Mouse (Mus musculus) limb, embryonic 11.5 days (tissue): ENCODE results near the gene Greb1. TPM values are rescaled to one million over a fixed set of nuclear protein-coding genes. Genes with fewer than 3 reads are reported as not detected.

Source experiments
- ATAC-seq: fragments of 200-750 bp; cut with Nextera tagmentation; 2 replicates; pipeline ENCODE4 v1.8.0; 2017; ENCODE audit warnings: low read depth; ENCODE audit not compliant: insufficient number of reproducible peaks, low FRiP score, low TSS enrichment
- DNase-seq: peaks from one replicate; pipeline ENCODE4 v3.0.0-alpha.2; 2015; ENCODE audit warnings: low spot score
- H3K27ac ChIP-seq: fragments of 300-500 bp; sonication (generic); replicated peaks from 2 replicates; pipeline ENCODE4 v1.5.1; 2014; ENCODE audit warnings: low read depth, mild to moderate bottlenecking, low read length
- H3K27me3 ChIP-seq: fragments of 300-500 bp; sonication (generic); 2 replicates; pipeline ENCODE4 v1.6.1; 2014; ENCODE audit warnings: mild to moderate bottlenecking, low read length, mixed read lengths; ENCODE audit not compliant: control insufficient read depth, insufficient read depth
- H3K36me3 ChIP-seq: fragments of 300-500 bp; sonication (generic); 2 replicates; pipeline ENCODE4 v1.6.1; 2014; ENCODE audit warnings: mild to moderate bottlenecking, low read length, moderate library complexity, mixed read lengths; ENCODE audit not compliant: control insufficient read depth, insufficient read depth
- H3K4me1 ChIP-seq: fragments of 300-500 bp; sonication (generic); 2 replicates; pipeline ENCODE4 v1.6.1; 2014; ENCODE audit warnings: low read length, mixed read lengths; ENCODE audit not compliant: control insufficient read depth, insufficient read depth
- H3K4me2 ChIP-seq: fragments of 300-500 bp; sonication (generic); 2 replicates; pipeline ENCODE4 v1.6.1; 2014; ENCODE audit warnings: low read depth, mild to moderate bottlenecking, moderate library complexity; ENCODE audit not compliant: severe bottlenecking
- H3K4me3 ChIP-seq: fragments of 300-500 bp; sonication (generic); 2 replicates; pipeline ENCODE4 v1.5.1; 2014; ENCODE audit warnings: low read depth, low read length
- H3K9ac ChIP-seq: fragments of 300-500 bp; sonication (generic); 2 replicates; pipeline ENCODE4 v1.6.1; 2014; ENCODE audit warnings: mild to moderate bottlenecking, low read length
- H3K9me3 ChIP-seq: fragments of 300-500 bp; sonication (generic); 2 replicates; pipeline ENCODE4 v1.6.1; 2016; ENCODE audit warnings: low read length; ENCODE audit not compliant: control insufficient read depth
- WGBS: fragments of 180-500 bp; shearing (Covaris S2); extraction: QIAGEN DNeasy Blood & Tissue Kit; methylation state at CpG from one replicate; pipeline ENCODE4 v1.1.7; 2014; 5-methylcytosine and 5-hydroxymethylcytosine counted together
- polyA plus RNA-seq: library from polyadenylated mRNA; unstranded; fragments of >200 nt; fragmentation: Nextera tagmentation; extraction: Ambion mirVana; gene quantifications from 2 replicates; pipeline ENCODE4 v1.2.1, GENCODE M21; 2014

The Greb1 gene
- polyA plus RNA-seq, 1 experiment from 2014 or later, result 11.4 TPM

DNA sequence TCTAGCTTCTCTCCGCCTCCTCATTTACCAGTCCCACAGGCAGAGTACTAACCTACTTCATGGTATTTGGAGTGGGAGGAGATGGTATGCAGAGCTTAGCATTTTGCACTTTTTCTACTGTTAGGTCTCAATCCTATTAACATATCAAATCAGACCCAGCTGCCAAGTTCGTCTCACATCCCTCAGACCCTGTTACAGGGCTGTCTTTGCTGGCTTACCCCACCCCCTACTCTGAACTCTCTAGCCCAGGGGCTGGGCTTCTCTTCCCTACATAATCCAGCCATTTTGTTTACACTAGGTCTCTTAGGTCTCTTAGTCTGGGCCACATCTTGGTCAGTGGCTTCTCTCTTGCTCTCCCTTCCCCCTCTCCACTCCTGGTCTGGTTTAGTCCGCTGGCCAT, 131.5 kb downstream of the Greb1 start:
- 73% methylated on average over 3 of the region's 3 CpGs for WGBS
- Histone ChIP-seq H3K9ac (no peak overlapping the region), H3K4me1 (no peaks in the 10 kb centered on the region), H3K4me3 (no peak overlapping the region), H3K4me2 (no peak overlapping the region), H3K36me3 (no peaks in the 10 kb centered on the region), H3K9me3 (no peaks in the 10 kb centered on the region), H3K27me3 (no peaks in the 10 kb centered on the region), H3K27ac (no peak overlapping the region)
- no peak for ATAC-seq
- no peak for DNase-seq

DNA sequence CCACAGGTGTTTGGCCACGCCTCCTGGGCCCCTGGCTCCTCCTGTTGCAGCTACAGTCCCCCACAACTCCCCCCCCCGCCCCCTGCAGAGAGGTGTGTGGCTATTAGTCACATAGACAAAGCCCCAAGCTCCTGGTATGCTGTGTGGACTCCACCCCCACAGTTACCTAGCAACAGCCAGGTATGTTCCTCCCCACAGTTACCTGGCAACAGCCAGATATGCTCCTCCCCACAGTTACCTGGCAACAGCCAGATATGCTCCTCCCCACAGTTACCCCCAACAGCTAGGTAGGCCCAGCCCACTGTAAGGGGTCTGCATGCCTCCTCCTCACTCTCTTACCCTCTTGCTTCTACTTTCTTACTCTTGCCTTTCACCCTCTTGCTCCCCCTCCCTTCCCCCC, 135.7 kb downstream of the Greb1 start:
- ATAC-seq, result 0 out of 2 replicates have a peak, but pooled peaks have one; percentile 21
- Histone ChIP-seq H3K4me2 (no peak overlapping the region), H3K27ac (no peak overlapping the region), H3K9ac (no peak overlapping the region), H3K4me1 (no peaks in the 10 kb centered on the region), H3K36me3 (no peaks in the 10 kb centered on the region), H3K27me3 (no peaks in the 10 kb centered on the region), H3K9me3 (no peaks in the 10 kb centered on the region), H3K4me3 (no peak overlapping the region)
- no peak for DNase-seq
- WGBS, result 0% methylated on average over 1 of the region's 2 CpGs

DNA sequence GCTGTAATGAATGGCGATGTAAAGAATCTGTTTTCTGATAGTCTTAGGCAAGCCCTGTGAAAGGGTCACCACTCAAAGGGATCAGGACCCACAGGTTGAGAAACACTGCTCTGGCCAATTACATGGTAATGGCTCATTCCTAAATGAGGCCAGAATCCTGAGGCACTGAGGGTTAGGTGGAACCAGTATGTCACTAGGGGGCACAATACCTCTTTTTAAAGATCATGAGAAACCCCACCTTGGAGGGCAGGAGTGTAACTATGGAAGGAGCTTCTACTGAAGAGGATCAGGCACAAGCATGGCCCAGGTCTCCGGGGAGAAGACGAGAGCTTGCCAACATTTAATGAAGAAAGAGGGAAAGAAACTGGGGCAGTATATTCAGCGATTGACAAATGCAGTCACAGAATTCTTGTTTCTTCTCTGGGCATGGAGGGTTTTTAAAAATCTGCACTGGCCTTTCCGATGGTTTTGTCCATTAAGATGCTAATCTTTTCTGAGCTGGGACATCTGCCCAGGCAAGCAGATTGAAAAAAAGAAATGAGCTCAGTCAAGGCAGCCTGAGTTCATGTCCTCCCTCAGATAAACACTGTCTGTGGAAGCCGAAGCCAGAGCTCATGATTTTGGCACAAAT, 137.6 kb downstream of the Greb1 start:
- WGBS, result 81% methylated on average over 6 of the region's 6 CpGs
- no peaks in the 10 kb centered on the region for H3K9me3 ChIP-seq
- no peak for DNase-seq
- no peak overlapping the region for H3K9ac ChIP-seq
- H3K36me3 ChIP-seq, result no peaks in the 10 kb centered on the region
- H3K4me3 ChIP-seq, result no peak overlapping the region
- no peak overlapping the region for H3K4me2 ChIP-seq
- no peaks in the 10 kb centered on the region for H3K27me3 ChIP-seq
- H3K27ac ChIP-seq, result no peak overlapping the region
- no peaks in the 10 kb centered on the region for H3K4me1 ChIP-seq
- ATAC-seq, result no peak

DNA sequence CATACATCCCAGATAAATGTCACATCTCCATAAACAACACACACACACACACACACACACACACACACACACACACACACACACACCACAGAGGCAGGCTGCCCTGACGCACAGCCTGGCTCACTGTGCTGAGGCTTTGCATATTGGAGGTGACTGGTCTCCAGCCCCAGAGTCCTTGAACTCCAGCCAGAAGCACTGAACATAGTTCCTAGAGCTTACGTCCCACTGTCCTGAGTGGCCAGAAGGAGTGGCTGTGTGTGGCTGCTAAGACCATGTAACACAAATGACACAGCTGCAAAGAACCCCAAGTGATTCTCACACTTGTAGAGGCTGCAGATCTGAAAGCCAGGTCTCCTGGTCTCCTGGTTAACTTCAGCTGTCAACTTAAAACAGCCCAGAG, 138.8 kb downstream of the Greb1 start:
- H3K27me3 ChIP-seq, result no peaks in the 10 kb centered on the region
- 83% methylated on average over 2 of the region's 2 CpGs for WGBS
- H3K27ac ChIP-seq, result no peak overlapping the region
- DNase-seq (no peak), ATAC-seq (no peak)
- no peak overlapping the region for H3K4me2 ChIP-seq
- H3K4me3 ChIP-seq, result no peak overlapping the region
- H3K9ac ChIP-seq, result no peak overlapping the region
- no peaks in the 10 kb centered on the region for H3K4me1 ChIP-seq
- no peaks in the 10 kb centered on the region for H3K9me3 ChIP-seq
- no peaks in the 10 kb centered on the region for H3K36me3 ChIP-seq

DNA sequence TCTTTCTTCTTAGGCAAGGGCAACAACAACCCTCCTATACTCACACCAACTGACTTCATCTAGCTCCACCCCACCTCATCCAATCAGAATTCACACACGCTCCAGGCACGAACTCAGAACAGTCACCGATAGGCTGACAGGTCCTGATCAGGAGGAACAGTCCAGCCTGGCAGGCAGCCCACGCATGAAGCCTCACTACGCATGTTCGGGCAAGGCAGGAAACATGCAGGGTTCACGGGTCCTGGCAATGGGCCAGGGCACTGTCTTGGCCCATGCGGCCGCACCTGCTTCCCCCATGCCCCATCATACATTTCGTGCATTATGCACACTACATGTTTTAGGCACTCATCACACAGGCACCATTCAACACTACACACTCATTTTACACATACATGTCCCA, 139.2 kb downstream of the Greb1 start:
- no peak overlapping the region for H3K27ac ChIP-seq
- ATAC-seq, result no peak
- no peaks in the 10 kb centered on the region for H3K4me1 ChIP-seq
- H3K9me3 ChIP-seq, result no peaks in the 10 kb centered on the region
- no peak overlapping the region for H3K4me3 ChIP-seq
- WGBS, result 89% methylated on average over 10 of the region's 10 CpGs
- no peak overlapping the region for H3K9ac ChIP-seq
- no peaks in the 10 kb centered on the region for H3K27me3 ChIP-seq
- H3K36me3 ChIP-seq, result no peaks in the 10 kb centered on the region
- DNase-seq, result no peak
- no peak overlapping the region for H3K4me2 ChIP-seq

DNA sequence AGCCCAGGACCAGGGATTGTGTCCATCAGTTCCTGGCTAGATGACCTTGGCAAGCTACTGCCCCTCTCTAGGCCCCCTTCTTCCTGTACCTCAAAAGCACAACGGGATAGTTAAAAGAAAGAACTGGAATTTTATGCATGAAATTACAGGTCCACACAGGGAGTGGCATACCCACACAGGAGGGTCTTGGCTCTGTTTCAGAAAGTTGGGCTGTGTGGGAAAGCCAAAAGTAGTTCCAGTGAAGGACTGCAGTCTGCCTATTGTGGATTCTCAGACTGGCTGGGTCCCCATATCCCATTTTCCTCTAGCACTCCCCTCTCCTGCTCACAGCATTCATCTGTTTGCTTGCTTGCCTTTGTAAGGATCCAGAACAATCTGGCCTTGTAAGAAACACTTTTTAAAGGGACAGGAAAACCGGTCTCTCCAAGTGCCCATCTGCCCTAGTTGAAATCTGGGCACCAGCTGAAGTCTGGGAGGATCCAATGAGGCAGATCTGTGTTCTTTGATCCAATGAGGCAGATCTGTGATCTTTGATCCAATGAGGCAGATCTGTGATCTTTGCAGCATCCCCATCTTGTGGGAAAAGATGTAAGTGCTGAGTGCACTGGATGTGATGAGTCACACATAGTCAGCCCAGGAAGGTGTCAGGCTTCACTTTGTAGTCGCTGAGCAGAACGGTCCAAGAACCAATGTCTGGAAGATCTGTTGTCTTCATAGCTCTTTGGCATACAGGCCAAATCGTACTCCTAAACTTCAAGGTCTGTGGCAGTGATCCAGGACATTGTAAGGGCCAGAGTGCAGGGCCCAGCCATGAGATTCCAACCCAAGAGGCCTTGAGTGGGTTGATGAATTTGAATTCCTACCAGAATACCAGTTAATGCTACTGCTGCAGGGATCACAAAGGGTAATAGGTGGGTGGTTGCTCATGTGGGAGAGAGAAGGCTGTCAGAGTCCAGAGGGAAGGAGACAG, 143.5 kb downstream of the Greb1 start:
- no peak overlapping the region for H3K4me2 ChIP-seq
- no peak for DNase-seq
- H3K9ac ChIP-seq, result no peak overlapping the region
- no peaks in the 10 kb centered on the region for H3K36me3 ChIP-seq
- 0 out of 2 replicates have a peak, but pooled peaks cover 3% of the 10 kb centered on the region for H3K4me1 ChIP-seq
- H3K27ac ChIP-seq, result no peak overlapping the region
- peaks cover 25% of the 10 kb centered on the region for H3K27me3 ChIP-seq
- H3K9me3 ChIP-seq, result no peaks in the 10 kb centered on the region
- WGBS, result 73% methylated on average over 5 of the region's 5 CpGs
- no peak for ATAC-seq
- no peak overlapping the region for H3K4me3 ChIP-seq

DNA sequence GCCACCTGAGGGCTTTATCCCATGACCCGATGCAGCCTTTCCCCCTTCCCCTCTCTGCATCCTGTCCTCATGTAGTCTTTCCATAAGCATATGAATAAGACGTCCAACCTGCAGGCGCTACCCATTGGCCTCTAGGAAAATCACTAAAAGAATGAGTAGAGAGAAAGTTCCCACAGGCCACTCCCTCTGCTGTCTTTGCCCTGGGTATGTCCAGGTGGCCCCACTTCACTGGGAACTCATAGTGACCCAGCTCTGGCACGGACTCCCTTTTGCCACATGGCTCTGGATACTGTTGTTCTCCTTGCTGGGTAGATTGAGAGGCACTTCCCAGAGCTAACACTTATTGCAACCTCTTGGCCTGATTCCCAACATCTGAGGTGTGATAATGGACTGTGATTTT, 145.1 kb downstream of the Greb1 start:
- Histone ChIP-seq H3K36me3 (no peaks in the 10 kb centered on the region), H3K27me3 (peaks cover 25% of the 10 kb centered on the region), H3K9me3 (no peaks in the 10 kb centered on the region), H3K4me1 (0 out of 2 replicates have a peak, but pooled peaks cover 3% of the 10 kb centered on the region), H3K4me2 (no peak overlapping the region), H3K4me3 (no peak overlapping the region), H3K27ac (no peak overlapping the region), H3K9ac (no peak overlapping the region)
- DNase-seq (no peak), ATAC-seq (no peak)
- WGBS, result 77% methylated on average over 4 of the region's 4 CpGs

DNA sequence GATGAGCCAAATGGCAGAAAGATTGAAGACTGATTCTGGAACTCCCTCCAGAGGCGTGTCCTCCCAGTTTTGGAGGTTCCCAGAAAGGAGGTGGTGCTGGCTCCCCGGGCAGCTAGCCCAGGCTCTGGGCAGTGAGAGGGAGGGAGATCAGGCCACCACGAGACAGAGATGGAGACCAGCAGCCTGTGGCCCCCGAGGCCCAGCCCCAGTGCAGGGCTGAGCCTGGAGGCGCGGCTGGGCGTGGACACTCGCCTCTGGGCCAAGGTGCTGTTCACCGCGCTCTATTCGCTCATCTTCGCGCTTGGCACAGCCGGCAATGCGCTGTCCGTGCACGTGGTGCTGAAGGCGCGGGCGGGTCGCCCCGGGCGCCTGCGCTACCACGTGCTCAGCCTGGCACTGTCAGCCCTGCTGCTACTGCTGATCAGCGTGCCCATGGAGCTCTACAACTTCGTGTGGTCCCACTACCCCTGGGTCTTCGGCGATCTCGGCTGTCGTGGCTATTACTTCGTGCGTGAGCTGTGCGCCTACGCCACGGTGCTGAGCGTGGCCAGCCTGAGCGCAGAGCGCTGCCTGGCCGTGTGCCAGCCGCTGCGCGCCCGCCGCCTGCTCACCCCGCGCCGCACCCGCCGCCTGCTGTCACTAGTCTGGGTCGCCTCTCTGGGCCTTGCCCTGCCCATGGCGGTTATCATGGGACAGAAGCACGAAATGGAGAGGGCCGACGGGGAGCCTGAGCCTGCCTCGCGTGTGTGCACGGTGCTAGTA, 147.2 kb downstream of the Greb1 start, which contains the start of gene Ntsr2:
Gene Ntsr2 (plus strand): TSS at position 51 of the 762 bp plus-strand sequence.
- peak within 1 kb of the TSS; percentile 17; the same call in 1 of the 2 replicates for H3K4me2 ChIP-seq
- DNase-seq (peak; percentile 83), ATAC-seq (peak; percentile 57; the same call in 1 of the 2 replicates)
- H3K4me1 ChIP-seq, result 0 out of 2 replicates have a peak, but pooled peaks cover 3% of the 10 kb centered on the region
- 8% methylated on average over 58 of the region's 58 CpGs for WGBS
- H3K36me3 ChIP-seq, result no peaks in the 10 kb centered on the region
- no peak within 1 kb of the TSS for H3K4me3 ChIP-seq
- no peak within 1 kb of the TSS for H3K27ac ChIP-seq
- H3K9me3 ChIP-seq, result no peaks in the 10 kb centered on the region
- peaks cover 25% of the 10 kb centered on the region for H3K27me3 ChIP-seq
- no peak within 1 kb of the TSS for H3K9ac ChIP-seq
